Mouse (Mus musculus): ENCODE measurements at regions not wholly inside any gene's neighbourhood (a gene's known extent, or its start where the extent isn't known, plus 50 kb on each side); places are given as distances from the start of the nearest gene placed in this dataset.

DNA sequence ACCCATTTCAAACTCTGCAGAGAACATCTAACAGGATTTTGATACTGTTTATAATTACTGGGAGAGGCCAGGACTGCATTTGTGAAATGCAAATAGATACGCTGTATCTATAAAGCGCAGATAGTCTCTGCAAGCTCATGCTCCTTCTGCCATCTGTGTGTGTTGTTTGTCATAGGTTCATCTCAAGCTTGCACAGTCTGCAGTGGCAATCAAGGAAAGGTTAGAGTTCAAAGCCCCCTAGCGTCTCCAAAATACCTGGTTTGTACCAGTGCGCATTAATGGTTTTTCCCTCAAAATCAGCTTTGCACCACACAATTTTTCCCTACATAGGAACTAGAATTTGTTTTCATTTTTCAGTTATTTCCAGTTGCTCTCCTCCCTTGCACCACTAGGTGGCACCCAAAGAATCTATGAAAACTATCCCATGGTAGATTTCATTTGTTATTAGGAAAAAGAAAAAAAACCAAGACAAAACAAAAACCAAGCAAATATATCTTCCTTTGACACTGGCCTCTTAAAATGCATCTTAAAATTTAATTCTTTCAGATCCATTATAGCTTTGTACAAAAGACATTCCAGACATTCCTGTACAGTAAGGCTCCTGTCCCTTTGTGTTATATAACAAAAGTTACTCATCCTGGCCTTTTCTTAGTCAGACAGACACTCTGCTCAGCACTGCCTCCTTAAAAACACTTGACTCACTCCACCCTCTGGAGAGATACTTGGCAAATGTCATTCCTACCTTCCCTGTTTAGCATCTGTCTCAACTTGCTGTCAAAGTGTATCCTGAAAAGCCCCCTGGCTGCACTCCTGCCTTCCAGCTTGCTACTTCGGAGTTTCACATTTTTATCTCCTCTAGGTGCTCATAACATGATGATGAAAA lies 92.7 kb upstream of the Rap2b start:
- Histone ChIP-seq H3K4me3 (replicated peaks) (no peak overlapping the region), H3K9me3 (no peaks in the 10 kb centered on the region), H3K27me3 (no peaks in the 10 kb centered on the region), H3K4me1 (replicated peaks) (no peaks in the 10 kb centered on the region), H3K4me2 (replicated peaks) (no peak overlapping the region), H3K27ac (no peak overlapping the region), H3K36me3 (no peaks in the 10 kb centered on the region), H3K9ac (replicated peaks) (no peak overlapping the region)
- no peak; the same call in 1 of the 2 replicates for ATAC-seq
- 76% methylated on average over 5 of the region's 5 CpGs for WGBS

DNA sequence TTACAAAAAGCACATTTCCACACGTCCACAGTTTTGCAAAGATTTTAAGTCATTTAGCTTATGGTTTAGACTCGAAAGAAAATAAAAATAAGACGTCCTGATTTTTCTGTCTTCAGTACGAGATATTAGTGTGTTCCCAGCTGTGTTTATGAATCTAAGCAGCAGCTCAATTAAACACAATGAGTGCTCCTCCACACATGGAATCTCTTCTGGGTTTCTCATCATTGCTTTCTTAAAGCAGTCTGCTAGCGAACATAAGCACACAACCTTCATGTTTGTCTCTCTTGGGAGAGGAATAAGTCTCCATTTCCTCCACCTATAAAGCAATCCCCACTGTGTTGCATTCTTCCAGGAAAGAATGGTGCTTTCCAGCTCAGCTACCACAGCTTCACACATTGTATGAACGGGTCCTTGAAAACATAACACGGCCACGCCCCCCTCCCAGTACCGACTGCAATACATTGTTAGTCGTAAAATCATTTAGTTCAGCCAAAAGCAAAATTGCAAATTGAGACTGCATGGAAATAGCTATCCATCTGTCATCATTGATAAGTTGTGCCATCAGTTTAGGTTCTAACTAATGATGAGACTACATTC lies 75.4 kb upstream of the Rap2b start:
- Histone ChIP-seq H3K9ac (replicated peaks) (no peak overlapping the region), H3K27me3 (no peaks in the 10 kb centered on the region), H3K36me3 (no peaks in the 10 kb centered on the region), H3K4me3 (replicated peaks) (no peak overlapping the region), H3K27ac (no peak overlapping the region), H3K9me3 (no peaks in the 10 kb centered on the region), H3K4me2 (replicated peaks) (no peak overlapping the region), H3K4me1 (replicated peaks) (no peaks in the 10 kb centered on the region)
- WGBS: 60% methylated on average over 10 of the region's 10 CpGs
- ATAC-seq: no peak

DNA sequence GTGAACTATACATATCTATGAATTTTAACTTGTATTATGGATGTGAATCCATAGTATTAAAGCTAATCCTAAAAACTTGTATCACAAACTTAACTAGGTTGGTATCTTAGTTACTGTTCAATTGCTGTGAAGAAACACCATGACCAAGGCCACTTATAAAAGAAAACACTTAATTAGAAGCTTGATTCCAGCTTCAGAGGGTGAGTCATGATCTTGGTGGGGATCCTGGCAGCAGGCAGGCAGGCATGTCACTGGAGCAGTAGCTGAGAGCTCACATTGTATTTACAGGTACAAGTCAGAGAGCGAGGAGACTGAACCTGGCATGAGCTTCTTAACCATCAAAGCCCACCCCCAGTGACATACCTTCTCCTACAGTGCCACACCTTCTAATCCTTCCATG lies 73.2 kb upstream of the Rap2b start:
- H3K4me2 ChIP-seq (replicated peaks): no peak overlapping the region
- no peak for ATAC-seq
- 71% methylated on average over 1 of the region's 1 CpGs for WGBS

DNA sequence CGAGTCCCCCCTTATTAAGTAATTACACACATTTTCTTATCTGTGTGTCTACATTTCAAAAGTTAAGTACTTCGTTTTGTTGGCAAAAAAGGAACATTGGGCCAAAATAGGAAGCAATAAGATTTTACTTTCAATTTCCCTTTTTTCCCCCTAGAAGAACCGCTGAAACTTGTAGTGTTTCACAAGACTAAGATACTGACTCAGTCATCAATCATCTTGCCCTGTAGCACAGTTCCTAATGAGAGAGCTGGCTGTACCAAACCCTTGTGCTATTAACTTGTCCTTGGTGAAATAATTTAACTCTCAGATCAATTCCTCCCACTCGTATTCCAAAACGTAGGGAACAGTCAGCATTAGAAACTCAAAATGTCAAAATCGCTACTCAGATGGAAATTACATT lies 66.6 kb upstream of the Rap2b start:
- no peak for ATAC-seq
- no peaks in the 10 kb centered on the region for H3K27me3 ChIP-seq
- H3K36me3 ChIP-seq: no peaks in the 10 kb centered on the region
- WGBS: 88% methylated on average over 6 of the region's 6 CpGs
- no peak overlapping the region for H3K4me2 ChIP-seq (replicated peaks)
- H3K4me3 ChIP-seq (replicated peaks): no peak overlapping the region
- no peak overlapping the region for H3K9ac ChIP-seq (replicated peaks)
- no peaks in the 10 kb centered on the region for H3K9me3 ChIP-seq
- no peak overlapping the region for H3K27ac ChIP-seq
- H3K4me1 ChIP-seq (replicated peaks): no peaks in the 10 kb centered on the region

More for the DNA sequence above, 73.2 kb upstream of the Rap2b start:
- Histone ChIP-seq H3K9me3 (no peaks in the 10 kb centered on the region), H3K4me1 (replicated peaks) (no peaks in the 10 kb centered on the region), H3K27me3 (no peaks in the 10 kb centered on the region), H3K4me3 (replicated peaks) (no peak overlapping the region), H3K27ac (no peak overlapping the region), H3K9ac (replicated peaks) (no peak overlapping the region), H3K36me3 (no peaks in the 10 kb centered on the region)

DNA sequence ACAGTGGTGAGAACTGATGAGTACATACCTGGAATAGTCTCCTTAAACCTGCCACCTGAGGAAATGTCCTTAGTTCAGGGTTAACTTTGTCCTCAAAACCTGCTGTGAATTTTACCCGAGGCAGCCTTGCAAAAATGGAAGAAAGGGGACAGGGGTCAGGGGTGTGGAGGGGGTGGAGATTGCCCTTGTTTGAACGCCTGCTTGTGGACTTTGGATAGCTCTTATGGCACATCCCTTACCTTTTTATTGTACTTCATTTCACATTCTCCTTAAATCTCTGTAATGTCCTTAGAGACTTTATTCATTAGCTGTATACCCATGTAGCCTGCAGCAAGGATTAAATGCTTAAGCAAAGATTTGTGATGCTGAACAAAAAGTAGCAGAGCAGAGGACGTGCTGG lies 64.1 kb upstream of the Rap2b start:
- Histone ChIP-seq H3K9ac (replicated peaks) (no peak overlapping the region), H3K4me1 (replicated peaks) (no peaks in the 10 kb centered on the region), H3K9me3 (no peaks in the 10 kb centered on the region), H3K36me3 (no peaks in the 10 kb centered on the region), H3K27me3 (no peaks in the 10 kb centered on the region), H3K27ac (no peak overlapping the region), H3K4me3 (replicated peaks) (no peak overlapping the region), H3K4me2 (replicated peaks) (no peak overlapping the region)
- ATAC-seq: no peak
- 60% methylated on average over 3 of the region's 3 CpGs for WGBS

DNA sequence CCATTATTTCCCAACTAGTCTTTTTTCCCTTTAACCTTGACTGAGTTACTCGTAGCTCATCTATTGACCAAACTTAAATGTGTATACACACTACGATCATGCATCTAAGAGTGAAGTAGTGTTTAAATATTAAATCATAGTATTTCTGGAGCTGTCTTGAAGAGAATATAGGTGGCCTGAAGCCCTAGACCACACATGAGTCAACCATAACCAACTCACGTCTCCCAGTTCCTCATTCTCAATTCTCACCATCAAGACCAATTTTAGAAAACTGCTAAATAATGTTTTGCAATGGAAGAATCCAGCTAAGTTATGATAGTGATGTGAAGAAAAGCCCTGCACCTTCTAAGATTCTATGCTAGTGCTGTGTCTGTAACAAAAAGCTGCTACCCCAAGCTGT lies 59.2 kb upstream of the Rap2b start:
- Histone ChIP-seq H3K36me3 (no peaks in the 10 kb centered on the region), H3K4me3 (replicated peaks) (no peak overlapping the region), H3K4me2 (replicated peaks) (no peak overlapping the region), H3K4me1 (replicated peaks) (no peaks in the 10 kb centered on the region), H3K27me3 (no peaks in the 10 kb centered on the region), H3K9ac (replicated peaks) (no peak overlapping the region), H3K9me3 (no peaks in the 10 kb centered on the region), H3K27ac (no peak overlapping the region)
- ATAC-seq: no peak
- WGBS: 93% methylated on average over 3 of the region's 3 CpGs

DNA sequence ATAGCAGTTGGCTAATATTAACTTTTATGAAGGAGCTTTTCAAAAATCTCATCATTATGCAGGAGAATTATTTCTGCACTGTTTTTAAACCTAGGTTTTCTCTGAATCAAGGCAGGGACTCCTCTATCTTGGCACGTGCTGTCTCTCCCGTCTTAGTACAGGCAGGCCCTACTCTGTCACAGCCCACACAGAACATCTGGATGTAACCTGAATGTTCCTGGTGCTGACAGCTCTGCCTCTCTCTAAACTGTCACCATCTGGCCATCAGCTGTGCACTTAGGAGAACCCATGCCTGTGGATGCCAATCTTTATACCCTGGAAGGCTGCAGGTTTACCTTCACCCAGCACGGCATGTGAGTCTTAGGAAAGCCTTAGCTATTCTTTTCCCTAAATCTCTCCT lies 58.0 kb upstream of the Rap2b start:
- Histone ChIP-seq H3K4me3 (replicated peaks) (no peak overlapping the region), H3K27ac (no peak overlapping the region)

DNA sequence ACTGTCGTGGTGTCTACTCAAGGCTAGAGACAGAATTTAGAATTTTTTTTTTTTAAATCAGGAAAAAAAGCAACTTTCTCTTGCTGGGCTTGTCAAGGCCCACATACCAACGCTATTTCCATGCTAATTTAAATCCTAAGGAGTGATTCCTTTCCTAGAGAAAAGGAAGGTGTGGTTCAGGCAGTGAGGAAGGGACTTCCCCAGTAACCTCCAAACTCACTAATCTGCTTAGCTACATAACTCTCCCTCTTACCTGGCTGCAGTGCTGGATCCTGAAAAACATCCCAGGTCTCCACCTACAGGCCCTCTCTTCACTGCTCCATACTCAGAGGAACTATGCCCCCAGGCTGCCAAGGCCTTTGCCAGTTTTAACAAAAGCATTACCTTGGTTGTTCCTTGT lies 55.1 kb upstream of the Rap2b start:
- Histone ChIP-seq H3K36me3 (no peaks in the 10 kb centered on the region), H3K9me3 (no peaks in the 10 kb centered on the region), H3K27ac (no peak overlapping the region), H3K9ac (replicated peaks) (no peak overlapping the region), H3K4me2 (replicated peaks) (no peak overlapping the region), H3K27me3 (no peaks in the 10 kb centered on the region), H3K4me1 (replicated peaks) (no peaks in the 10 kb centered on the region; the same call in 1 of the 2 replicates), H3K4me3 (replicated peaks) (no peak overlapping the region)
- ATAC-seq: no peak
- 48% methylated on average over 2 of the region's 2 CpGs for WGBS

More for the DNA sequence above, 58.0 kb upstream of the Rap2b start:
- WGBS: 85% methylated on average over 3 of the region's 3 CpGs
- H3K4me1 ChIP-seq (replicated peaks): no peaks in the 10 kb centered on the region
- H3K9me3 ChIP-seq: no peaks in the 10 kb centered on the region
- no peak overlapping the region for H3K4me2 ChIP-seq (replicated peaks)
- no peak overlapping the region for H3K9ac ChIP-seq (replicated peaks)
- H3K36me3 ChIP-seq: no peaks in the 10 kb centered on the region
- ATAC-seq: no peak
- no peaks in the 10 kb centered on the region for H3K27me3 ChIP-seq

DNA sequence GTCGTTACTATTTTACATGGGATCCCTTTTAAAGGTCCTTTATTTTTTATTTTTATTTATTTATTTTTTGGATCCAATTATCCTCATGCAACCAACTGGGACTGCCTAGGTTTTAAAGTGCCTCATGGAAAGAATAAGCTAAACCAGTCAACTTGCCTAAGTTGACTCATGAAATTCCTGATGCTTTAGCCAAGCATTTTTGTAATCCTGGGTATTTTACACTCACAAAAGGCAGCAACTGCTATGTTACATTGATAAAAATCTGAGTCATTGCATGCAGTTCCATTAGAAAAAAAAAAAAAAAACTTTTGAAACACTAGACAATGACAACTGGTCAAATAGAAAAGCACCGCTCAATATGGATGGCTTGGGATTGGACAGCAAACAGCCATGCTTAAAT lies 52.7 kb upstream of the Rap2b start:
- no peaks in the 10 kb centered on the region for H3K36me3 ChIP-seq
- H3K9ac ChIP-seq (replicated peaks): no peak overlapping the region
- no peak overlapping the region for H3K4me2 ChIP-seq (replicated peaks)
- H3K9me3 ChIP-seq: no peaks in the 10 kb centered on the region
- H3K4me1 ChIP-seq (replicated peaks): no peaks in the 10 kb centered on the region; the same call in 1 of the 2 replicates
- H3K27ac ChIP-seq: no peak overlapping the region
- no peaks in the 10 kb centered on the region for H3K27me3 ChIP-seq
- WGBS: 95% methylated on average over 2 of the region's 2 CpGs
- ATAC-seq: no peak
- H3K4me3 ChIP-seq (replicated peaks): no peak overlapping the region

DNA sequence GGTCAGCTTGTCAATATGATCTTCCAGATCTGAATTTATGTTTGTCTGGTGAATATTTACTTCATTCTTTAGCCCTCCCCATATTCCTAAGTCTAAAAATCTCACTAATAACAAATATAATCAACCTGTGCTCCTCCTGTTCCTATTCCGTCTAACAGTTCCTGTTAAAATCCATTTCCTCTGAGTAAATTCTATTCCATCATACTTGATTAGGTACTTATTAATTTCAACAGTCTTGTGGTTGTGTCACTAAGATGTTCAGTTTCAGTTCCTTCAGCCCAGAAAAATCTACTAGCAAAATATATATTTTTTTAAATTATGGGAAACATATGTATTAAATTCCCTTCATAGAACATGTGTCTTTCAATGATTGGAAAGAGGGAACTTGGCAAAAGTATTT lies 52.2 kb upstream of the Rap2b start:
- Histone ChIP-seq H3K4me3 (replicated peaks) (no peak overlapping the region), H3K27me3 (no peaks in the 10 kb centered on the region), H3K36me3 (no peaks in the 10 kb centered on the region), H3K27ac (no peak overlapping the region), H3K9me3 (no peaks in the 10 kb centered on the region), H3K4me1 (replicated peaks) (no peaks in the 10 kb centered on the region; the same call in 1 of the 2 replicates), H3K4me2 (replicated peaks) (no peak overlapping the region), H3K9ac (replicated peaks) (no peak overlapping the region)
- no peak for ATAC-seq
- 94% methylated on average over 1 of the region's 1 CpGs for WGBS

Data from midbrain, embryonic 13.5 days (tissue).